17 mouse cellular contexts compared by ENCODE assay signal in the genomic region with DNA sequence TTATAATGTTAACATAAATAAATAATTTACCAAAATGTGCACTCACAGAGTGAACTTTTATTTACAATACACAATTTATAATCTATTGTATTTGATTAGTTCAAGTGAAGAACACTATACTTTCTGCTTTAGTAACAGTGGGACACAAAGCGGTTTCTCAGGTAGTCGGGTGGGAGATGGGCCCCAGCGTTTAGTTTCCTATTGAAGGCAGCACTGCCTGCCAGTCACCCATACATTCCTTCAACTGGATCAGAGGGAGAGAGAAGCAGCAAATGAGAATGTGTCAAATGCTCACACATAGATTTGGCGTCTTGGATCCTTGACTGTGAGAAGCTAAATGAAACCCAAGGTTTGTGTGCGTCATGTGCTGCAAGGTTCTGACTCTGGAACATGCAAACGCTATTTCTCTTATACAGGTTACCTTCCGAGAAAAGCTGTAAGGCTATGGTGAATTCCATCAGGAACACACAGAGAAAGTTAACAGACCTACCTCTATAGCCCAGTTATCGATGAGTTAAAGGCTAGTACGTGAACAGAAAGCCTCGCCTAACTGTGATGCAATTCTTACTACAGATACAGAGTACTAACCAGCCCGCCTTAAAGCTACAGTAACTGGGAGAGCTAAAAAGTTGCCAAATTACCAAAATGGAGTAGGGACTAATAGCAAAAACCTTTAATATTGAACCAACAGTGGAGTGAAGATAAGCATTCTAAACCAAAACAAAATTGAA.
"Had no signal": no experiment of that assay in that cellular context is flagged by ENCODE, and none has a peak within 500 bp of the region (broad histone marks: within the 10 kb centered on the region; RNA-seq: fewer than 3 reads in every experiment).

No protein-coding gene starts in this region.

- H3K9me3 ChIP-seq: liver, embryonic 15.5 days; lung, embryonic 15.5 days; megakaryocyte, embryonic 14.5 days; midbrain, embryonic 12.5 days; midbrain, embryonic 15.5 days; neural tube, embryonic 12.5 days; stomach, embryonic 15.5 days had no signal

- H3K27ac ChIP-seq: liver, embryonic 15.5 days; lung, embryonic 15.5 days; macrophage; midbrain, embryonic 12.5 days; midbrain, embryonic 15.5 days; neural tube, embryonic 12.5 days; stomach, embryonic 15.5 days; stomach, postnatal 0 days had no signal

- ATAC-seq: lung, postnatal 0 days; midbrain, embryonic 15.5 days had no signal

- H3K27me3 ChIP-seq: liver, embryonic 15.5 days; lung, embryonic 15.5 days; megakaryocyte, embryonic 14.5 days; midbrain, embryonic 12.5 days; midbrain, embryonic 15.5 days; neural tube, embryonic 12.5 days; stomach, embryonic 15.5 days had no signal

- H3K4me2 ChIP-seq: liver, embryonic 15.5 days; lung, embryonic 15.5 days; midbrain, embryonic 12.5 days; midbrain, embryonic 15.5 days; neural tube, embryonic 12.5 days; stomach, embryonic 15.5 days had no signal

- H3K4me3 ChIP-seq: liver, embryonic 15.5 days; lung, embryonic 15.5 days; megakaryocyte, embryonic 14.5 days; midbrain, embryonic 12.5 days; midbrain, embryonic 15.5 days; neural tube, embryonic 12.5 days; stomach, embryonic 15.5 days had no signal

- DNase-seq: lung, adult 2 months; lung, postnatal 14 days; lung, postnatal 36 days; right cerebral cortex, postnatal 14 days; thymus, adult 2 months; thymus, postnatal 25 days; thymus, postnatal 4 days had no signal

- H3K4me1 ChIP-seq: megakaryocyte, embryonic 14.5 days; midbrain, embryonic 15.5 days; neural tube, embryonic 12.5 days; stomach, embryonic 15.5 days had no signal

- H3K9ac ChIP-seq: liver, embryonic 15.5 days; lung, embryonic 15.5 days; midbrain, embryonic 12.5 days; midbrain, embryonic 15.5 days; neural tube, embryonic 12.5 days; stomach, embryonic 15.5 days had no signal
